Mouse (Mus musculus): ENCODE results near the gene Olfr784. TPM values are rescaled to one million over a fixed set of nuclear protein-coding genes. Genes with fewer than 3 reads are reported as not detected.
"Not testable (repeated sequence)": the region's sequence is repeated elsewhere in the genome, so short reads cannot be mapped to it uniquely, and the experiment has no call there.

The Olfr784 gene
- 0.09 TPM in 1 of 2 replicates, not detected in the other for polyA plus RNA-seq (2015; fragmentation: Nextera tagmentation; extraction: Ambion mirVana)

- Histone ChIP-seq H3K9me3 (replicated peaks; ENCODE audit: control insufficient read depth, low read length) (no peaks in the 10 kb centered on the region), H3K36me3 (ENCODE audit: control insufficient read depth, insufficient read depth, low read length) (no peaks in the 10 kb centered on the region), H3K4me2 (ENCODE audit: low read depth, low read length) (no peak within 1 kb of the TSS), H3K4me3 (replicated peaks; ENCODE audit: low read length) (no peak within 1 kb of the TSS), H3K27me3 (ENCODE audit: control insufficient read depth, insufficient read depth, low read length) (no peaks in the 10 kb centered on the region), H3K9ac (ENCODE audit: low read length) (no peak within 1 kb of the TSS), H3K27ac (ENCODE audit: low read length) (no peak within 1 kb of the TSS), H3K4me1 (ENCODE audit: control insufficient read depth, insufficient read depth, low read length) (no peaks in the 10 kb centered on the region)
- no peak for ATAC-seq (ENCODE audit: insufficient read depth, low FRiP score)
Measured at GRCm38 (mm10) chr10:129383783-129384182, at the start of gene Olfr784. Olfr784 (plus strand) TSS chr10:129384083.

- Histone ChIP-seq H3K27me3 (ENCODE audit: control insufficient read depth, insufficient read depth, low read length) (no peaks in the 10 kb centered on the region), H3K27ac (ENCODE audit: low read length) (no peak within 1 kb of the TSS), H3K4me2 (ENCODE audit: low read depth, low read length) (no peak within 1 kb of the TSS), H3K4me3 (replicated peaks; ENCODE audit: low read length) (no peak within 1 kb of the TSS), H3K4me1 (ENCODE audit: control insufficient read depth, insufficient read depth, low read length) (no peaks in the 10 kb centered on the region), H3K36me3 (ENCODE audit: control insufficient read depth, insufficient read depth, low read length) (no peaks in the 10 kb centered on the region), H3K9me3 (replicated peaks; ENCODE audit: control insufficient read depth, low read length) (no peaks in the 10 kb centered on the region), H3K9ac (ENCODE audit: low read length) (no peak within 1 kb of the TSS)
- 90% methylated on average over 3 of the region's 3 CpGs for WGBS
- ATAC-seq (ENCODE audit: insufficient read depth, low FRiP score): no peak
Measured at GRCm38 (mm10) chr10:129348550-129348949, 35.3 kb upstream of the Olfr784 start, which contains the start of gene Olfr782. Olfr782 (plus strand) TSS chr10:129348850.

GRCm38 (mm10) chr10:129352475-129352874, 31.4 kb upstream of the Olfr784 start:
- not testable (repeated sequence) for H3K4me1 ChIP-seq (ENCODE audit: control insufficient read depth, insufficient read depth, low read length); H3K27me3 ChIP-seq (ENCODE audit: control insufficient read depth, insufficient read depth, low read length); H3K36me3 ChIP-seq (ENCODE audit: control insufficient read depth, insufficient read depth, low read length); H3K9me3 ChIP-seq (replicated peaks; ENCODE audit: control insufficient read depth, low read length); H3K4me2 ChIP-seq (ENCODE audit: low read depth, low read length); ATAC-seq (ENCODE audit: insufficient read depth, low FRiP score); H3K4me3 ChIP-seq (replicated peaks; ENCODE audit: low read length); H3K9ac ChIP-seq (ENCODE audit: low read length); H3K27ac ChIP-seq (ENCODE audit: low read length)
- 64% methylated on average over 2 of the region's 2 CpGs for WGBS

- H3K4me3 ChIP-seq (replicated peaks; ENCODE audit: low read length); H3K4me2 ChIP-seq (ENCODE audit: low read depth, low read length); H3K9ac ChIP-seq (ENCODE audit: low read length); H3K36me3 ChIP-seq (ENCODE audit: control insufficient read depth, insufficient read depth, low read length); H3K27me3 ChIP-seq (ENCODE audit: control insufficient read depth, insufficient read depth, low read length); H3K9me3 ChIP-seq (replicated peaks; ENCODE audit: control insufficient read depth, low read length); ATAC-seq (ENCODE audit: insufficient read depth, low FRiP score); H3K4me1 ChIP-seq (ENCODE audit: control insufficient read depth, insufficient read depth, low read length); H3K27ac ChIP-seq (ENCODE audit: low read length): not testable (repeated sequence)
- 86% methylated on average over 4 of the region's 4 CpGs for WGBS
Measured at GRCm38 (mm10) chr10:129356496-129356895, 27.4 kb upstream of the Olfr784 start.

- no peak overlapping the region for H3K4me2 ChIP-seq (ENCODE audit: low read depth, low read length)
- ATAC-seq (ENCODE audit: insufficient read depth, low FRiP score): no peak
- H3K4me3 ChIP-seq (replicated peaks; ENCODE audit: low read length): no peak overlapping the region
- no peaks in the 10 kb centered on the region for H3K4me1 ChIP-seq (ENCODE audit: control insufficient read depth, insufficient read depth, low read length)
- H3K27ac ChIP-seq (ENCODE audit: low read length): no peak overlapping the region
- H3K9me3 ChIP-seq (replicated peaks; ENCODE audit: control insufficient read depth, low read length): no peaks in the 10 kb centered on the region
- no peak overlapping the region for H3K9ac ChIP-seq (ENCODE audit: low read length)
- no peaks in the 10 kb centered on the region for H3K36me3 ChIP-seq (ENCODE audit: control insufficient read depth, insufficient read depth, low read length)
- no peaks in the 10 kb centered on the region for H3K27me3 ChIP-seq (ENCODE audit: control insufficient read depth, insufficient read depth, low read length)
- 74% methylated on average over 5 of the region's 5 CpGs for WGBS
Measured at GRCm38 (mm10) chr10:129357307-129357706, 26.6 kb upstream of the Olfr784 start.

GRCm38 (mm10) chr10:129374051-129374450, 9.8 kb upstream of the Olfr784 start:
- not testable (repeated sequence) for H3K4me3 ChIP-seq (replicated peaks; ENCODE audit: low read length); H3K9me3 ChIP-seq (replicated peaks; ENCODE audit: control insufficient read depth, low read length); H3K9ac ChIP-seq (ENCODE audit: low read length); ATAC-seq (ENCODE audit: insufficient read depth, low FRiP score); H3K27ac ChIP-seq (ENCODE audit: low read length); H3K4me2 ChIP-seq (ENCODE audit: low read depth, low read length); H3K27me3 ChIP-seq (ENCODE audit: control insufficient read depth, insufficient read depth, low read length); H3K36me3 ChIP-seq (ENCODE audit: control insufficient read depth, insufficient read depth, low read length); H3K4me1 ChIP-seq (ENCODE audit: control insufficient read depth, insufficient read depth, low read length)
- WGBS: 85% methylated on average over 5 of the region's 5 CpGs

- H3K27me3 ChIP-seq (ENCODE audit: control insufficient read depth, insufficient read depth, low read length): no peaks in the 10 kb centered on the region
- WGBS: 46% methylated on average over 5 of the region's 5 CpGs
- H3K36me3 ChIP-seq (ENCODE audit: control insufficient read depth, insufficient read depth, low read length): no peaks in the 10 kb centered on the region
- no peak overlapping the region for H3K27ac ChIP-seq (ENCODE audit: low read length)
- ATAC-seq (ENCODE audit: insufficient read depth, low FRiP score): no peak
- H3K4me3 ChIP-seq (replicated peaks; ENCODE audit: low read length): no peak overlapping the region
- H3K9ac ChIP-seq (ENCODE audit: low read length): no peak overlapping the region
- no peaks in the 10 kb centered on the region for H3K9me3 ChIP-seq (replicated peaks; ENCODE audit: control insufficient read depth, low read length)
- no peaks in the 10 kb centered on the region for H3K4me1 ChIP-seq (ENCODE audit: control insufficient read depth, insufficient read depth, low read length)
- no peak overlapping the region for H3K4me2 ChIP-seq (ENCODE audit: low read depth, low read length)
Measured at GRCm38 (mm10) chr10:129400892-129401291, 17.0 kb downstream of the Olfr784 start.

GRCm38 (mm10) chr10:129405126-129405525, 21.2 kb downstream of the Olfr784 start, which contains the start of gene Olfr785:
Olfr785 (plus strand) TSS chr10:129405426.
- Histone ChIP-seq H3K27ac (ENCODE audit: low read length) (no peak within 1 kb of the TSS), H3K9ac (ENCODE audit: low read length) (no peak within 1 kb of the TSS), H3K9me3 (replicated peaks; ENCODE audit: control insufficient read depth, low read length) (no peaks in the 10 kb centered on the region), H3K4me3 (replicated peaks; ENCODE audit: low read length) (no peak within 1 kb of the TSS), H3K4me2 (ENCODE audit: low read depth, low read length) (no peak within 1 kb of the TSS), H3K4me1 (ENCODE audit: control insufficient read depth, insufficient read depth, low read length) (no peaks in the 10 kb centered on the region), H3K36me3 (ENCODE audit: control insufficient read depth, insufficient read depth, low read length) (no peaks in the 10 kb centered on the region), H3K27me3 (ENCODE audit: control insufficient read depth, insufficient read depth, low read length) (no peaks in the 10 kb centered on the region)
- no peak for ATAC-seq (ENCODE audit: insufficient read depth, low FRiP score)
- 68% methylated on average over 2 of the region's 2 CpGs for WGBS

- no peak within 1 kb of the TSS for H3K9ac ChIP-seq (ENCODE audit: low read length)
- no peak within 1 kb of the TSS for H3K4me2 ChIP-seq (ENCODE audit: low read depth, low read length)
- H3K27ac ChIP-seq (ENCODE audit: low read length): no peak within 1 kb of the TSS
- H3K27me3 ChIP-seq (ENCODE audit: control insufficient read depth, insufficient read depth, low read length): no peaks in the 10 kb centered on the region
- H3K36me3 ChIP-seq (ENCODE audit: control insufficient read depth, insufficient read depth, low read length): no peaks in the 10 kb centered on the region
- H3K4me3 ChIP-seq (replicated peaks; ENCODE audit: low read length): no peak within 1 kb of the TSS
- no peaks in the 10 kb centered on the region for H3K9me3 ChIP-seq (replicated peaks; ENCODE audit: control insufficient read depth, low read length)
- ATAC-seq (ENCODE audit: insufficient read depth, low FRiP score): no peak
- no peaks in the 10 kb centered on the region for H3K4me1 ChIP-seq (ENCODE audit: control insufficient read depth, insufficient read depth, low read length)
Measured at GRCm38 (mm10) chr10:129427006-129427405, 43.1 kb downstream of the Olfr784 start, which contains the start of gene Olfr786. Olfr786 (plus strand) TSS chr10:129427306.
